Mouse (Mus musculus) liver, adult (tissue): Measurements from ENCODE around the gene Eif4enif1.

ENCODE experiments used
- GATA4 ChIP-seq: IDR thresholded peaks from 2 replicates; pipeline ENCODE4 v1.6.1; 2014; ENCODE audit warnings: mild to moderate bottlenecking, low read length; ENCODE audit not compliant: insufficient replicate concordance

The Eif4enif1 gene

GRCm38 (mm10) chr11:3259537-3259936, 57.3 kb downstream of the Eif4enif1 start:
- TF ChIP-seq GATA4: no peak

GRCm38 (mm10) chr11:3265291-3266078, 63.3 kb downstream of the Eif4enif1 start:
- TF ChIP-seq GATA4: no peak

- TF ChIP-seq GATA4: no peak; the same call in 1 of the 2 replicates
Measured at GRCm38 (mm10) chr11:3266079-3266685, 64.0 kb downstream of the Eif4enif1 start, which contains the start of gene Drg1. TSS of gene Drg1 (minus strand) at chr11:3266415.

GRCm38 (mm10) chr11:3267133-3267532, 64.9 kb downstream of the Eif4enif1 start:
- TF ChIP-seq GATA4: no peak

GRCm38 (mm10) chr11:3269241-3269640, 67.0 kb downstream of the Eif4enif1 start:
- TF ChIP-seq GATA4: no peak

GRCm38 (mm10) chr11:3278351-3278750, 76.2 kb downstream of the Eif4enif1 start:
- TF ChIP-seq GATA4: no peak

GRCm38 (mm10) chr11:3279729-3280128, 77.5 kb downstream of the Eif4enif1 start:
- TF ChIP-seq GATA4: no peak

- TF ChIP-seq GATA4: no peak
Measured at GRCm38 (mm10) chr11:3282887-3283286, 80.7 kb downstream of the Eif4enif1 start.

GRCm38 (mm10) chr11:3283645-3284044, 81.5 kb downstream of the Eif4enif1 start:
- TF ChIP-seq GATA4: no peak

GRCm38 (mm10) chr11:3285940-3286339, 83.7 kb downstream of the Eif4enif1 start:
- no peak for TF ChIP-seq GATA4

- TF ChIP-seq GATA4: no peak
Measured at GRCm38 (mm10) chr11:3287131-3287530, 84.9 kb downstream of the Eif4enif1 start.

- no peak for TF ChIP-seq GATA4
Measured at GRCm38 (mm10) chr11:3287921-3288320, 85.7 kb downstream of the Eif4enif1 start.

- TF ChIP-seq GATA4: no peak
Measured at GRCm38 (mm10) chr11:3288521-3289301, 86.5 kb downstream of the Eif4enif1 start, which contains the start of gene Patz1. TSS of gene Patz1 (plus strand) at chr11:3288874.

GRCm38 (mm10) chr11:3289302-3289802, 87.2 kb downstream of the Eif4enif1 start:
- no peak for TF ChIP-seq GATA4
